Mouse (Mus musculus) gastrocnemius, postnatal 36 days (tissue): ENCODE results near the gene AC109138.7. TPM values are rescaled to one million over a fixed set of nuclear protein-coding genes. Genes with fewer than 3 reads are reported as not detected.
A peak's percentile ranks its signal among the peaks of the same experiment; 100 is the strongest.

Experiments
- DNase-seq, 2 experiments: peaks; one replicate each; pipeline ENCODE4 v3.0.0; 2022
- intact Hi-C: fragments of 180-260 bp; cut with DNase I; formaldehyde crosslinking; loops from one replicate; pipeline ENCODE4 v1.15.1; 2025
- microRNA-seq, 2 experiments: library from miRNA; unstranded; fragments of <30 nt; microRNA quantifications; one replicate each; pipeline ENCODE4 v1.2.0; 2021
- total RNA-seq, 2 experiments: library from RNA; stranded (reverse); gene quantifications; 2 replicates each; pipeline ENCODE4 v1.2.3; 2021

Gene AC109138.7
- total RNA-seq, 2 experiments from 2014 or later, result not detected

GRCm38 (mm10) chr19:4279487-4279886, 65.3 kb downstream of the AC109138.7 start:
- intact Hi-C loops, result no loop called here
- DNase-seq, result peak in 1 of 2 experiments; percentile 0

- intact Hi-C loops, result no loop called here
- DNase-seq, result peak in 1 of 2 experiments; percentile 3
Observed at GRCm38 (mm10) chr19:4280425-4280824, 66.3 kb downstream of the AC109138.7 start.

Small RNAs within 50 kb of the gene (microRNA-seq; reads per million reads assigned to microRNA genes)
- 0 reads per million in 2 experiments for gene Gm26115
- gene Mir6985, result 0 to 0.36 reads per million in 2 experiments

Other genes starting within 250 kb of the AC109138.7 start
- gene Aldh3b2, start 242.0 kb upstream of the AC109138.7 start, total RNA-seq, result under 1 TPM; 0.20 to 0.23 TPM
- gene Acy3, start 227.8 kb upstream of the AC109138.7 start, total RNA-seq, result 1 to 10 TPM; 2.0 to 3.2 TPM
- gene Tbx10, start 221.6 kb upstream of the AC109138.7 start, total RNA-seq, result not detected
- gene Nudt8, start 213.8 kb upstream of the AC109138.7 start, total RNA-seq, result 10 to 100 TPM; 22.5 to 23.0 TPM
- under 1 TPM; 0.13 to 0.20 TPM for gene Gm49405, start 213.7 kb upstream of the AC109138.7 start, total RNA-seq
- under 1 TPM; 0.79 to 0.82 TPM for gene Doc2g, start 211.0 kb upstream of the AC109138.7 start, total RNA-seq
- 100 to 1,000 TPM; 417 to 445 TPM for gene Ndufv1, start 201.6 kb upstream of the AC109138.7 start, total RNA-seq
- 100 to 1,000 TPM; 344 to 368 TPM for gene Gstp1, start 176.4 kb upstream of the AC109138.7 start, total RNA-seq
- 100 to 1,000 TPM; 148 to 162 TPM for gene Gstp2, start 168.3 kb upstream of the AC109138.7 start, total RNA-seq
- gene Gstp3, start 154.8 kb upstream of the AC109138.7 start, total RNA-seq, result not detected
- not detected for gene Cabp2, start 132.8 kb upstream of the AC109138.7 start, total RNA-seq
- gene Cdk2ap2, start 117.2 kb upstream of the AC109138.7 start, total RNA-seq, result 10 to 100 TPM; 20.0 to 22.3 TPM
- gene Pitpnm1, start 114.4 kb upstream of the AC109138.7 start, total RNA-seq, result 1 to 10 TPM; 3.8 to 4.0 TPM
- 10 to 100 TPM; 58.2 to 68.0 TPM for gene Aip, start 88.5 kb upstream of the AC109138.7 start, total RNA-seq
- gene Gpr152, start 74.6 kb upstream of the AC109138.7 start, total RNA-seq, result not detected
- not detected for gene Cabp4, start 70.3 kb upstream of the AC109138.7 start, total RNA-seq
- gene Coro1b, start 65.7 kb upstream of the AC109138.7 start, total RNA-seq, result 10 to 100 TPM; 13.9 to 15.3 TPM
- gene Ptprcap, start 60.8 kb upstream of the AC109138.7 start, total RNA-seq, result 1 to 10 TPM in 1 of 2 experiments, under 1 TPM in 1; 0.86 to 1.8 TPM
- 10 to 100 TPM; 25.2 to 26.8 TPM for gene Rps6kb2, start 51.0 kb upstream of the AC109138.7 start, total RNA-seq
- gene Carns1, start 38.9 kb upstream of the AC109138.7 start, total RNA-seq, result 10 to 100 TPM; 26.0 to 26.2 TPM
- gene Tbc1d10c, start 23.1 kb upstream of the AC109138.7 start, total RNA-seq, result 1 to 10 TPM; 4.7 to 5.6 TPM
- gene Ppp1ca, start 22.3 kb upstream of the AC109138.7 start, total RNA-seq, result 100 to 1,000 TPM; 196 to 211 TPM
- 1 to 10 TPM; 2.3 to 2.9 TPM for gene Rad9a, start 12.7 kb upstream of the AC109138.7 start, total RNA-seq
- under 1 TPM; 0.52 to 0.61 TPM for gene Clcf1, start 119 bp upstream of the AC109138.7 start, total RNA-seq
- gene Pold4, start 17.5 kb downstream of the AC109138.7 start, total RNA-seq, result 10 to 100 TPM; 16.0 to 21.1 TPM
- gene Ssh3, start 54.8 kb downstream of the AC109138.7 start, total RNA-seq, result 1 to 10 TPM; 2.4 to 3.0 TPM
- gene Ankrd13d, start 68.8 kb downstream of the AC109138.7 start, total RNA-seq, result under 1 TPM; 0.23 to 0.27 TPM
- 10 to 100 TPM; 41.5 to 52.0 TPM for gene Grk2, start 91.9 kb downstream of the AC109138.7 start, total RNA-seq
- gene Kdm2a, start 183.9 kb downstream of the AC109138.7 start, total RNA-seq, result 10 to 100 TPM; 26.5 to 32.2 TPM
- under 1 TPM; 0.39 to 0.69 TPM for gene Rhod, start 225.1 kb downstream of the AC109138.7 start, total RNA-seq